Mouse (Mus musculus) midbrain, embryonic 11.5 days (tissue): ENCODE measurements around the gene Trio. TPM values are rescaled to one million over a fixed set of nuclear protein-coding genes. Genes with fewer than 3 reads are reported as not detected.

Experiments
- ATAC-seq: fragments of 200-750 bp; cut with Nextera tagmentation; 2 replicates; pipeline ENCODE4 v1.8.0; 2017; ENCODE audit warnings: moderate TSS enrichment, moderate library complexity; ENCODE audit not compliant: low FRiP score
- DNase-seq: peaks from one replicate; pipeline ENCODE4 v3.0.0; 2015; ENCODE audit warnings: low spot score; ENCODE audit errors: missing footprints
- H3K27ac ChIP-seq: fragments of 300-500 bp; sonication (generic); 2 replicates; pipeline ENCODE4 v1.5.1; 2014; ENCODE audit warnings: low read depth, low read length
- H3K27me3 ChIP-seq: fragments of 300-500 bp; sonication (generic); 2 replicates; pipeline ENCODE4 v1.6.1; 2014; ENCODE audit warnings: mild to moderate bottlenecking, low read length, moderate library complexity, mixed read lengths; ENCODE audit not compliant: control insufficient read depth, insufficient read depth
- H3K36me3 ChIP-seq: fragments of 300-500 bp; sonication (generic); 2 replicates; pipeline ENCODE4 v1.6.1; 2014; ENCODE audit warnings: mild to moderate bottlenecking, low read length, moderate library complexity, mixed read lengths; ENCODE audit not compliant: control insufficient read depth, insufficient read depth
- H3K4me1 ChIP-seq: fragments of 300-500 bp; sonication (generic); 2 replicates; pipeline ENCODE4 v1.6.1; 2014; ENCODE audit warnings: low read length; ENCODE audit not compliant: control insufficient read depth, insufficient read depth
- H3K4me2 ChIP-seq: fragments of 300-500 bp; sonication (generic); 2 replicates; pipeline ENCODE4 v1.6.1; 2014; ENCODE audit warnings: mild to moderate bottlenecking, moderate library complexity
- H3K4me3 ChIP-seq: fragments of 300-500 bp; sonication (generic); 2 replicates; pipeline ENCODE4 v1.5.1; 2014; ENCODE audit warnings: low read depth, low read length
- H3K9ac ChIP-seq: fragments of 300-500 bp; sonication (generic); 2 replicates; pipeline ENCODE4 v1.6.1; 2014; ENCODE audit warnings: low read length
- H3K9me3 ChIP-seq: fragments of 300-500 bp; sonication (generic); 2 replicates; pipeline ENCODE4 v1.6.1; 2016; ENCODE audit warnings: low read length; ENCODE audit not compliant: control insufficient read depth
- WGBS: fragments of 180-500 bp; shearing (Covaris S2); extraction: QIAGEN DNeasy Blood & Tissue Kit; methylation state at CpG from one replicate; pipeline ENCODE4 v1.1.7; 2014; 5-methylcytosine and 5-hydroxymethylcytosine counted together
- polyA plus RNA-seq: library from polyadenylated mRNA; unstranded; fragments of >200 nt; fragmentation: Nextera tagmentation; extraction: Ambion mirVana; gene quantifications from 2 replicates; pipeline ENCODE4 v1.2.1, GENCODE M21; 2014

The Trio gene
- polyA plus RNA-seq, 1 experiment from 2014 or later, result 32.5 TPM

DNA sequence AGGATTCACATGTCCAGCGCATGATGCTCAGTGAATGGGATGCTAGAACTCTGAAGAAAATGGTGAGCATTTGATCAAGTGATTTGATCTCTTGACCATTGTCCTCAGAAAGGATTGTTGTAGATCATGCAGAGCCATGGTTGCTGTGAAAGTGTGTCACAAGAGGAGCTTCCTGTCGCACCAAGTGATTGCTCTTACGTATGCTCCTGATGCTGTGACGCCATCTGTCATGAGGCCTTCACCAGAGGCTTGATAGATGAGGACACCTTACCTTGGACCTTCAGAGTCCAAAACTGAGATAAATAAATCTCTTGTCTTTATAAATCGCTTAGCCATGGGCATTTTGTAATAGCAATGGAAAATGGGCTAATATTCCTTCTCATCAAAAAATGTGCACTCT is 328.0 kb downstream of the Trio start:
- DNase-seq, result peak; percentile 8
- no peak for ATAC-seq
- Histone ChIP-seq H3K27me3 (no peaks in the 10 kb centered on the region), H3K4me2 (no peak overlapping the region), H3K9me3 (no peaks in the 10 kb centered on the region), H3K36me3 (no peaks in the 10 kb centered on the region), H3K4me3 (no peak overlapping the region), H3K4me1 (no peaks in the 10 kb centered on the region; the same call in 1 of the 2 replicates), H3K27ac (no peak overlapping the region), H3K9ac (no peak overlapping the region)
- 90% methylated on average over 5 of the region's 5 CpGs for WGBS

GRCm38 (mm10) chr15:27693235-27693634 is 332.4 kb downstream of the Trio start:
- H3K27me3 ChIP-seq, result no peaks in the 10 kb centered on the region

GRCm38 (mm10) chr15:27692161-27692560 is 333.5 kb downstream of the Trio start:
- Histone ChIP-seq H3K27me3 (no peaks in the 10 kb centered on the region), H3K4me2 (no peak overlapping the region), H3K4me1 (no peaks in the 10 kb centered on the region), H3K9me3 (no peaks in the 10 kb centered on the region), H3K36me3 (no peaks in the 10 kb centered on the region), H3K4me3 (no peak overlapping the region), H3K9ac (no peak overlapping the region), H3K27ac (no peak overlapping the region)
- 70% methylated on average over 7 of the region's 7 CpGs for WGBS
- DNase-seq (peak; percentile 57), ATAC-seq (no peak)

More at GRCm38 (mm10) chr15:27693235-27693634, 332.4 kb downstream of the Trio start:
- Histone ChIP-seq H3K4me3 (no peak overlapping the region), H3K9ac (no peak overlapping the region), H3K36me3 (no peaks in the 10 kb centered on the region), H3K27ac (no peak overlapping the region), H3K9me3 (no peaks in the 10 kb centered on the region), H3K4me1 (no peaks in the 10 kb centered on the region), H3K4me2 (no peak overlapping the region)
- DNase-seq (peak; percentile 17), ATAC-seq (no peak)
- 92% methylated on average over 10 of the region's 10 CpGs for WGBS

DNA sequence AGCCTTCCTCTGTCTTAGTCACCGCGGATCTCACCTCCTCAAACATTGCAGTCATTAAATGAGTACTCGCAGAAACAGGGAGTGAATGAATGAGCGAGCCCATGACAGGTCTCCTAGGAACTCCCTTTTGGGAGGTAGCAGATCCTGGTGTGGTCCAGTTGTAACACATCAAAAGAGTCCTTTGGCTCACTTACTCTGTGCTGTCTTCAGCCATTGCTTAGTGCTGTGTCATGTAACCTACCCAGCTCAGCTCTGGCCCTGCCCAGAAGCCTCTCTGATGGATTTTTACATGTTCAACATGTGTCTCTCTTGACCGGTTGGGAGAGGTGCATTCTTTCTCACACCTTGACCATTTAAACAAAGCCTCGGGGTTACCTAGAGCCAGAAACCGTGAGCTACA is 334.4 kb downstream of the Trio start:
- ATAC-seq (no peak), DNase-seq (no peak)
- Histone ChIP-seq H3K27me3 (no peaks in the 10 kb centered on the region), H3K4me3 (no peak overlapping the region), H3K9ac (no peak overlapping the region), H3K4me2 (no peak overlapping the region), H3K36me3 (no peaks in the 10 kb centered on the region), H3K4me1 (no peaks in the 10 kb centered on the region), H3K9me3 (no peaks in the 10 kb centered on the region), H3K27ac (no peak overlapping the region)
- 89% methylated on average over 7 of the region's 7 CpGs for WGBS

DNA sequence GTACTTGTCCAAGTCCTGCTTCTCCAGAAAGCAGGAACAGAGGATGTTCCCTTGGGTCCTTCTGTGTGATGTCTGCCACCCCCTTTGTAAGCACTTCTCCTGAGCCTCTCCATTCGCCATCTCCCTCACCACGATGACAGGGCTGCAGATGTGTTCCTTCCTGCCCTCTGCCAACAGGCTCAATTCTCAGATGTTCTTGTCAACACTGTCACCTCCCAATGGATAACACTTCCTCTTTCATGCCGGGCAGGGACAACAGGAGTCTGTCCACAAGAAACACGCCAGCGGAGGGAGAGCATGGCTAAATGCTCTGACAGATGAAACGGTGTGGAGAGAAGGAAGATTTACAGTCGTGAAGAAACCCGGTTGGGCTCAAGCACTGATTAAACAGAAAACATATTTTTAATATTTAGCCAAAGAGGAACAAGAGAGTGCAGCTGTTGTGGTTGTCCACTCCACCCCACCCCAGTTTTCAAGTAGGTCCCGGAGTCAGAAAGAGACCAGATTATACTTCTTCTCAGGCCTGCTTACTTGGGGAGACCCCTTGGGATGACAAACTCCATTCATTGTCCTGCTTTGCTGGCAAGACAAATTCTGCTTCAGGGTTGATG is 337.5 kb downstream of the Trio start:
- Histone ChIP-seq H3K4me1 (no peaks in the 10 kb centered on the region), H3K9ac (no peak overlapping the region), H3K4me3 (no peak overlapping the region), H3K4me2 (no peak overlapping the region), H3K36me3 (no peaks in the 10 kb centered on the region), H3K9me3 (no peaks in the 10 kb centered on the region), H3K27me3 (no peaks in the 10 kb centered on the region), H3K27ac (no peak overlapping the region)
- ATAC-seq, result no peak
- DNase-seq, result peak; percentile 69
- 93% methylated on average over 9 of the region's 9 CpGs for WGBS

GRCm38 (mm10) chr15:27684813-27685212 is 340.8 kb downstream of the Trio start:
- H3K27ac ChIP-seq, result no peak overlapping the region
- H3K4me3 ChIP-seq, result no peak overlapping the region
- peaks cover 9% of the 10 kb centered on the region for H3K27me3 ChIP-seq
- ATAC-seq (no peak), DNase-seq (no peak)
- H3K4me2 ChIP-seq, result no peak overlapping the region
- H3K9me3 ChIP-seq, result no peaks in the 10 kb centered on the region
- H3K9ac ChIP-seq, result no peak overlapping the region
- WGBS, result 93% methylated on average over 7 of the region's 7 CpGs
- no peaks in the 10 kb centered on the region for H3K36me3 ChIP-seq
- H3K4me1 ChIP-seq, result peaks cover 6% of the 10 kb centered on the region; the same call in 1 of the 2 replicates

DNA sequence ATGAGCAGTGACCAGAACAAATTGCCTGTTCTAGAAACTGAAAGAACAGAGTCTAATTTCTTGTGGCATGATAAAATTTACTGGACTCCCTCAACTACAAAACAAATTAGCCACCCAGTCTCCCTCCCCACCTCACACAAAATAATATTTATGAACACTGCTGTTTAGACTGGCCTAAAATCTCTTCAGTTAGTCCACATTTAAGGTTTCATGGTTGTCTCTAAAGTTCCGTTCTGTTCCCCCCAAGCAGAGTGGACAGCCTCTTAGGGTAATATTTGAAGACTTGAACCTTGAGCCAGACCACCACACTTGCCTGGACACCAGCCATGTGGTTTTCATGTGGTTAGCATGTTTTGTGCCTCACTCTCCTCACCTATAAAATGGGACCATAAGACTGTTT is 342.4 kb downstream of the Trio start:
- DNase-seq (peak; percentile 62), ATAC-seq (no peak)
- WGBS, result 88% methylated on average over 1 of the region's 1 CpGs
- Histone ChIP-seq H3K4me3 (no peak overlapping the region), H3K27me3 (peaks cover 9% of the 10 kb centered on the region), H3K4me2 (no peak overlapping the region), H3K36me3 (no peaks in the 10 kb centered on the region), H3K9me3 (no peaks in the 10 kb centered on the region), H3K9ac (no peak overlapping the region), H3K27ac (no peak overlapping the region), H3K4me1 (peaks cover 6% of the 10 kb centered on the region; the same call in 1 of the 2 replicates)

- WGBS, result 27% methylated on average over 9 of the region's 9 CpGs
- H3K4me3 ChIP-seq, result no peak overlapping the region
- no peak overlapping the region for H3K4me2 ChIP-seq
These were observed 343.0 kb downstream of the Trio start for GRCm38 (mm10) chr15:27682619-27683018.

GRCm38 (mm10) chr15:27681419-27682187 is 344.0 kb downstream of the Trio start, which contains the start of gene Otulinl:
Gene Otulinl (minus strand): TSS chr15:27681579.
- no peaks in the 10 kb centered on the region for H3K36me3 ChIP-seq
- H3K27me3 ChIP-seq, result peaks cover 9% of the 10 kb centered on the region
- no peak within 1 kb of the TSS for H3K27ac ChIP-seq
- DNase-seq (peak; percentile 99), ATAC-seq (peak; percentile 100)
- H3K4me2 ChIP-seq, result peak within 1 kb of the TSS; percentile 89
- peaks cover 7% of the 10 kb centered on the region; the same call in 1 of the 2 replicates for H3K4me1 ChIP-seq
- WGBS, result 1% methylated on average over 59 of the region's 59 CpGs
- peak within 1 kb of the TSS; percentile 73 for H3K9ac ChIP-seq
- H3K4me3 ChIP-seq, result peak within 1 kb of the TSS; percentile 65
- no peaks in the 10 kb centered on the region for H3K9me3 ChIP-seq

More at GRCm38 (mm10) chr15:27682619-27683018, 343.0 kb downstream of the Trio start:
- DNase-seq, result peak; percentile 89
- no peaks in the 10 kb centered on the region for H3K9me3 ChIP-seq
- peaks cover 9% of the 10 kb centered on the region for H3K27me3 ChIP-seq
- H3K9ac ChIP-seq, result no peak overlapping the region
- no peak overlapping the region for H3K27ac ChIP-seq
- ATAC-seq, result no peak
- H3K4me1 ChIP-seq, result peaks cover 6% of the 10 kb centered on the region; the same call in 1 of the 2 replicates
- H3K36me3 ChIP-seq, result no peaks in the 10 kb centered on the region
